Mouse (Mus musculus) midbrain, postnatal 0 days (tissue): ENCODE data around the gene Lrrc8c. TPM values are rescaled to one million over a fixed set of nuclear protein-coding genes. Genes with fewer than 3 reads are reported as not detected.

Experiments used
- ATAC-seq: fragments of 200-750 bp; cut with Nextera tagmentation; 2 replicates; pipeline ENCODE4 v1.8.0; 2017; ENCODE audit warnings: moderate number of reproducible peaks, mild to moderate bottlenecking, moderate TSS enrichment, moderate library complexity; ENCODE audit not compliant: low FRiP score
- DNase-seq: peaks from one replicate; pipeline ENCODE4 v3.0.0-alpha.2; 2015; ENCODE audit warnings: low spot score
- H3K27ac ChIP-seq: fragments of 300-500 bp; sonication (generic); 2 replicates; pipeline ENCODE4 v1.5.1; 2014; ENCODE audit warnings: low read depth, mild to moderate bottlenecking, low read length, mixed read lengths
- H3K27me3 ChIP-seq: fragments of 300-500 bp; sonication (generic); 2 replicates; pipeline ENCODE4 v1.6.1; 2014; ENCODE audit warnings: low read length, control low read depth, mixed read lengths; ENCODE audit not compliant: insufficient read depth
- H3K36me3 ChIP-seq: fragments of 300-500 bp; sonication (generic); 2 replicates; pipeline ENCODE4 v1.6.1; 2014; ENCODE audit warnings: low read length, control low read depth, mixed read lengths; ENCODE audit not compliant: insufficient read depth
- H3K4me1 ChIP-seq: fragments of 300-500 bp; sonication (generic); 2 replicates; pipeline ENCODE4 v1.6.1; 2014; ENCODE audit warnings: mild to moderate bottlenecking, control low read depth, antibody characterized with exemption, low read length, mixed read lengths; ENCODE audit not compliant: insufficient read depth
- H3K4me2 ChIP-seq: fragments of 300-500 bp; sonication (generic); 2 replicates; pipeline ENCODE4 v1.6.1; 2014; ENCODE audit warnings: low read depth, mild to moderate bottlenecking, low read length, mixed read lengths; ENCODE audit not compliant: poor library complexity, severe bottlenecking
- H3K4me3 ChIP-seq: fragments of 300-500 bp; sonication (generic); 2 replicates; pipeline ENCODE4 v1.5.1; 2014; ENCODE audit warnings: low read depth, mild to moderate bottlenecking, low read length, moderate library complexity
- H3K9ac ChIP-seq: fragments of 300-500 bp; sonication (generic); replicated peaks from 2 replicates; pipeline ENCODE4 v1.6.1; 2014; ENCODE audit warnings: mild to moderate bottlenecking, low read length, moderate library complexity, mixed read lengths; ENCODE audit not compliant: poor library complexity, severe bottlenecking
- H3K9me3 ChIP-seq: fragments of 300-500 bp; sonication (generic); 2 replicates; pipeline ENCODE4 v1.6.1; 2016; ENCODE audit warnings: low read length, control low read depth
- CTCF ChIP-seq: IDR thresholded peaks from 2 replicates; pipeline ENCODE4 v1.5.1; 2016; ENCODE audit warnings: antibody characterized with exemption, mild to moderate bottlenecking
- WGBS: fragments of 180-500 bp; shearing (Covaris S2); extraction: QIAGEN DNeasy Blood & Tissue Kit; methylation state at CpG from one replicate; pipeline ENCODE4 v1.1.7; 2014; 5-methylcytosine and 5-hydroxymethylcytosine counted together
- polyA plus RNA-seq: library from polyadenylated mRNA; unstranded; fragments of >200 nt; fragmentation: Nextera tagmentation; extraction: Ambion mirVana; gene quantifications from 2 replicates; pipeline ENCODE4 v1.2.1, GENCODE M21; 2015
- total RNA-seq: library from RNA; depleted of rRNA; stranded (reverse); fragments of >200 nt; gene quantifications from 2 replicates; pipeline ENCODE4 v1.2.3, GENCODE M21; 2014

The Lrrc8c gene
- total and polyA plus RNA-seq, 2 experiments from 2014 or later, result 11.6 to 14.7 TPM

DNA sequence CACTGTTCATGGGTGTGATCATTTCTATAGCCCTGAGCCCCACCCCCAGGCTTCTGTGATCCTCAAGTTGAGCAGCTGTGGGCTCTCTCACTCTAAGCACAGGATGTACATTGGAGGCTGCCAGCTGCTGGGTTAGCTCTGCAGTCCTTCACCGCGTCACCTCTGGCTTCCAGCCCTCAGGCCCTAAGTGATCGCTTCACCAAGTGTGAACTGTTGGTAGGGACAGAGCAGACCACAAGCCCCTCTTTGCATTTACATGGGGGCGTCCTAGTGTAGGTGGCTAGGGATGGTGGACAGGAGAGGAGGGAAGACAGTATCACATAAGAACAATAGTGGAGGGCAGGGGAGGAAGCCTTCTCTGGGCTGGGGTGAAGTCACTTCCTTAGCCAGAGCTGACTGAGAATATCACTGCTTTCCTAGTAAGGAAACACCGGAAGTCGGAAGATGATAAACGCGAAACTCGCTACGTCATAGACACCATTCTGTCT lies 130.4 kb downstream of the Lrrc8c start:
- Histone ChIP-seq H3K36me3 (no peaks in the 10 kb centered on the region), H3K4me1 (no peaks in the 10 kb centered on the region), H3K9ac (no peak overlapping the region), H3K4me3 (no peak overlapping the region), H3K27me3 (no peaks in the 10 kb centered on the region), H3K27ac (no peak overlapping the region), H3K4me2 (no peak overlapping the region), H3K9me3 (no peaks in the 10 kb centered on the region)
- no peak for DNase-seq
- no peak for TF ChIP-seq CTCF
- WGBS, result 96% methylated on average over 10 of the region's 10 CpGs
- no peak for ATAC-seq

DNA sequence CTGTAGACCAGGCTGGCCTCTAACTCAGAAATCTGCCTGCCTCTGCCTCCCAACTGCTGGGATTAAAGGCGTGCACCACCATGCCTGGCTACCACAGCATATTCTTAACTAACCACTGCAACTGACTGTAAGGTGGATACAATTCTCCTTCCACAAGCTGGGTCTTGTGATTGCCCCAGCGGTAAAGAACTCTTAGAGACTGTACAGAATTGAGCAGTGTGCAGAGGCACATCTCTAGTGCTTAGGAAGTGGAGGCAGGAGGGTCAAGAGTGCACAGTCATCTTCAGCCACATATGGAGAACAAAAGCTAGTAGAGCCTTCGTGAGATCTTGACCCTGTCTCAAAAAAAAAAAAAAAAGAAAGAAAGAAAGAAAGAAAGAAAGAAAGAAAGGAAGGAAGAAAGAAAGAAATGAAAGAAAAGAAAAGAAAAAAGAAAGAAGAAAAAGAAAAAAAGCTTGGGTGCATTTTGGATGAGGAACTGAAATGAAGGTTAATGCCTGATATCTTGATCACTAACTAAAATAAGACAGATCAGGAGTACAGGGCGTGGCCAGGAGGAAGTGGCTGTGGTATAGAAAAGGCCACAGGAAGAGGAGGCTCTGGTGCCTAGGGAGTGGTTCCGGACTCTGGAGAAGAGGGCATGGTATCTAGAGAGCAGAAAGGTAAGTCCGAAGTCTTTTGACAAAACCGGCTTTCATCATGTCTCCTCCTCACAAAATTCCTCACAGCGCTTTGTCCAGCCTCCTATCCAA lies 131.7 kb downstream of the Lrrc8c start:
- no peak overlapping the region for H3K9ac ChIP-seq
- WGBS, result 90% methylated on average over 8 of the region's 8 CpGs

DNA sequence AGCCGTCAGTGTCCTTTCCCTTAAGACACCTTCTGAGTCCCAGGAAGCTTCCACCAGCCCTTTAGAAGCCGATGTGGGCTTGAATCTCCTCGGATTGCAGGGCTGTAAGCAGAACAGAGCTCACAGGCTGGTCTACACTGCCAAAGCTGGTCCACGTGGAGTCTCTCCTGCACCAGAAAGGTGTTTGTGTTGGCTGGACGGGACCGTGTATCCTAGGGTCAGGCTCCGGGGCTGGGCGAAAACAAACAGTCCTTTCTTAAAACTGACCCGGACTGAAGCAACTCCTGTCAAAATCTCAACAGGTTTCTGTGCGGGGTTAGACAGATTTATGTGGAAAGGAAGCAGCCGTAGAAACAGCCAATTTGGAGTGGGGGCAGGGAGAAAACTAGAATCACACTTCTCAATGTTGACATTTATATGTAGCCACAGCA lies 132.4 kb downstream of the Lrrc8c start:
- Histone ChIP-seq H3K4me2 (no peak overlapping the region), H3K27ac (no peak overlapping the region), H3K9me3 (no peaks in the 10 kb centered on the region), H3K4me3 (no peak overlapping the region), H3K9ac (no peak overlapping the region), H3K36me3 (no peaks in the 10 kb centered on the region), H3K27me3 (no peaks in the 10 kb centered on the region), H3K4me1 (no peaks in the 10 kb centered on the region)
- no peak for DNase-seq
- WGBS, result 81% methylated on average over 11 of the region's 11 CpGs
- ATAC-seq, result no peak
- no peak for TF ChIP-seq CTCF

More for the DNA sequence above, 131.7 kb downstream of the Lrrc8c start:
- Histone ChIP-seq H3K4me3 (no peak overlapping the region), H3K4me2 (no peak overlapping the region), H3K4me1 (no peaks in the 10 kb centered on the region), H3K27me3 (no peaks in the 10 kb centered on the region), H3K36me3 (no peaks in the 10 kb centered on the region), H3K27ac (no peak overlapping the region), H3K9me3 (no peaks in the 10 kb centered on the region)
- ATAC-seq, result no peak
- no peak for DNase-seq
- TF ChIP-seq CTCF, result no peak

DNA sequence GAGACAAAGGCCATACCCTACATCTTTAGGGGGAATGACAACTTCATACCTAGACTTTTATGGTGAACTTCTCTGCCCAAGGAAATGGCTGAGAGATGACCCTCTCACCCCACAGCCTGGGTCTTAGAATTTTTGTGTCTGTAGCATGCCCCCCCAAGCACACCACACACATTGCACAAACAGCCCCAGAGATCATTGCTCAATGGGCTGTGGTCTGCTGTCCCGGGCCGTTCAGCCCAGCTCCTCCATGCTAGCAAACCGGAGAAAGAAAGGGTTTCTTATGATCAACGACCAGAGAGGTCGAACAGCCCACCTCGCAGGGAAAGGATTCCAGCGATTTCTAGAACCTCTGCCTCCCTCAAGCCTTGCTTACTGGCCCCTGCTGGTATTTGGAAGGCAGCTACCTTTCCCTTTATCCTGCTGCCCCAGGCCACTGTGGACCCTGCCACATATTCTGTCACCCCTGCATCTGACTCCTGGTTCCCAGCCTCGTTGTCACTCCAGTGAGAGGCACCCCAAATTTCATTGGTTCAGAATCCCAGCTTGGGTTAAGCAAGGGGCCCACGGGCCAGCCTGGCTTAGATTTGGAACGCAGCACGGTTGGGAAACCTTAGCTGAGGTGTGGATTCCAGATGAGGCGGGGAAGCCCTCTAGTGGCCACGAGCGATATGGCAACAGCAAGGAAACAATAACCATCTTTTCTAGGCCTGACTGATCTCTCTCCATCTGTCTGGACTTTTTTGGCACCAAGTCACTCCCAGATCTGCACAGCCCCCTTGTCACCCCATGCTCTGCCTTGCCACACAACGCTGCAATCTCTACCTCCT lies 135.3 kb downstream of the Lrrc8c start:
- no peak overlapping the region; the same call in 1 of the 2 replicates for H3K9ac ChIP-seq
- 30% methylated on average over 15 of the region's 15 CpGs for WGBS
- H3K27ac ChIP-seq, result no peak overlapping the region
- ATAC-seq, result peak; percentile 84
- peak; percentile 79 for DNase-seq
- no peaks in the 10 kb centered on the region for H3K27me3 ChIP-seq
- no peak overlapping the region for H3K4me2 ChIP-seq
- H3K4me3 ChIP-seq, result no peak overlapping the region
- no peaks in the 10 kb centered on the region for H3K4me1 ChIP-seq
- H3K36me3 ChIP-seq, result no peaks in the 10 kb centered on the region
- no peaks in the 10 kb centered on the region for H3K9me3 ChIP-seq
- peak; percentile 97 for TF ChIP-seq CTCF

DNA sequence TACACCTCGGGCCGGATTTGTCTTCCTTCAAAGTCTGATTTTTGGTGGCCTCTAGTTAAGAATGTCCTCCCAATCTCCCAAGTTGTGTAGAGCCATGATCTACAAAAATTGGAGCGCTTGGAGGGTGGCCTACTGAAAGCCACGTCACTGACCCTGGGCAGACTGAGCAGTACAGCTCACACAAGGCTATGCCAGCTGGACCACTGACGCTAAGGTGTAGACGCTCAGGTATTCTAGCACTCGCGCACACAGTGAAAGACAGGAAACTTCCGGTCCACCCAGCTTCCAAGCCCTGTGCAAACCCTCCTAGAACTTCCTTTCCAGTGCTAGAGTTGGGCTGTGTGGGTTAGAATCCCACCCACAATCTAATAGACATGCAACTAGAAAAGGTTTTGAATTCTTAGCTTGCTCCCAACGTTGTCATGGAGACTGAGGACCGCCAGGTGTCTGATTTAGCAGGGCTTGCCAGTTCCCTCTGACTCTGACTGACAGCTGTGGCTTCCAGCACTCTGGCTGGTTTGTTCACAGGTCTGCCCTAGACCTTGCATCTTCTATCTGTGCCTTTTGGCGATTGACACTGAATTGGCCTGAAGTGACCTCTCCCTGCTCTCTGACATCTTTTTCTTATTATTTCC lies 136.0 kb downstream of the Lrrc8c start:
- peak; percentile 15 for DNase-seq
- H3K27ac ChIP-seq, result no peak overlapping the region

More for the DNA sequence above, 136.0 kb downstream of the Lrrc8c start:
- Histone ChIP-seq H3K9me3 (no peaks in the 10 kb centered on the region), H3K4me3 (no peak overlapping the region), H3K4me1 (no peaks in the 10 kb centered on the region), H3K9ac (no peak overlapping the region; the same call in 1 of the 2 replicates), H3K36me3 (no peaks in the 10 kb centered on the region), H3K27me3 (no peaks in the 10 kb centered on the region), H3K4me2 (no peak overlapping the region)
- ATAC-seq, result peak; percentile 52; the same call in 1 of the 2 replicates
- no peak for TF ChIP-seq CTCF
- 66% methylated on average over 12 of the region's 12 CpGs for WGBS
